7 mouse cellular contexts compared by ENCODE assay signal in genomic region chrX:70364661-70365613, GRCm38 (mm10). TPM values are rescaled to one million over a fixed set of nuclear protein-coding genes. Genes with fewer than 3 reads are reported as not detected.
DNase-seq lines count a peak whose midpoint lies in the region; ATAC-seq lines count a peak whose summit lies in the region.

Gene Ids (minus strand): TSS chrX:70365084.

- H3K36me3 ChIP-seq in intestine, embryonic 15.5 days: no peaks in the 10 kb centered on the region
- H3K36me3 ChIP-seq in midbrain, embryonic 10.5 days: 0 out of 2 replicates have a peak, but pooled peaks cover 4% of the 10 kb centered on the region

- H3K9ac ChIP-seq in intestine, embryonic 15.5 days: 0 out of 2 replicates have a peak within 1 kb of the TSS, but pooled peaks have one; percentile 37

- intact Hi-C loops in gastrocnemius, postnatal 36 days (cut with DNase I): no loop called here
- intact Hi-C loops in left cerebral cortex, postnatal 25 days (cut with DNase I): no loop called here

- peak; percentile 75 to 81 for DNase-seq in adrenal gland, adult 18-20 months (ENCODE audit: low spot score in 2 of 2)
- DNase-seq in embryo, embryonic 11 days: peak; percentile 92
- peak; percentile 69 to 81 for DNase-seq in gastrocnemius, postnatal 36 days
- peak; percentile 76 to 90 for DNase-seq in left cerebral cortex, postnatal 25 days (ENCODE audit: low spot score in 2 of 2)
- DNase-seq in midbrain, embryonic 10.5 days (ENCODE audit: low spot score): peak; percentile 81
- peak; percentile 77 for DNase-seq in right cerebral cortex, postnatal 4 days

- H3K27me3 ChIP-seq in intestine, embryonic 15.5 days (replicated peaks): no peaks in the 10 kb centered on the region
- H3K27me3 ChIP-seq in midbrain, embryonic 10.5 days (ENCODE audit: low read depth, poor library complexity, severe bottlenecking): no peaks in the 10 kb centered on the region

- H3K4me1 ChIP-seq in intestine, embryonic 15.5 days (replicated peaks): no peaks in the 10 kb centered on the region
- H3K4me1 ChIP-seq in midbrain, embryonic 10.5 days: 0 out of 2 replicates have a peak, but pooled peaks cover 3% of the 10 kb centered on the region

- peak; percentile 97 for ATAC-seq in intestine, embryonic 15.5 days

- H3K27ac ChIP-seq in intestine, embryonic 15.5 days: no peak within 1 kb of the TSS
- H3K27ac ChIP-seq in midbrain, embryonic 10.5 days (replicated peaks): peak within 1 kb of the TSS; percentile 74

- no peaks in the 10 kb centered on the region for H3K9me3 ChIP-seq in intestine, embryonic 15.5 days
- H3K9me3 ChIP-seq in midbrain, embryonic 10.5 days (replicated peaks): no peaks in the 10 kb centered on the region

- H3K4me2 ChIP-seq in intestine, embryonic 15.5 days (replicated peaks): peak within 1 kb of the TSS; percentile 55

- peak within 1 kb of the TSS; percentile 43 for H3K4me3 ChIP-seq in intestine, embryonic 15.5 days (replicated peaks)
- H3K4me3 ChIP-seq in midbrain, embryonic 10.5 days: peak within 1 kb of the TSS; percentile 57

- WGBS in intestine, embryonic 15.5 days: 17% methylated on average over 36 of the region's 45 CpGs
- WGBS in midbrain, embryonic 10.5 days: 28% methylated on average over 37 of the region's 45 CpGs

RNA-seq across cellular contexts. Expression of gene Ids, which starts in this region (rescaled TPM):
- total RNA-seq in adrenal gland, adult 18-20 months (2021): 10 to 100 TPM; 35.4 to 38.3 TPM
- 10 to 100 TPM; 12.2 to 13.5 TPM for total RNA-seq in gastrocnemius, postnatal 36 days (2021)
- polyA plus RNA-seq in intestine, embryonic 15.5 days (2015; fragmentation: Nextera tagmentation; extraction: Ambion mirVana): 2.1 and 3.1 TPM in 2 replicates
- 100 to 1,000 TPM; 350 to 363 TPM for total RNA-seq in left cerebral cortex, postnatal 25 days (2021)
- 1.5 and 2.4 TPM in 2 replicates for polyA plus RNA-seq in midbrain, embryonic 10.5 days (2016; fragmentation: Nextera tagmentation; extraction: Ambion mirVana)

Comparison
In these comparisons a context has a peak if more than half of its experiments do, and no peak if none do; other contexts are left out.
1. RNA of gene Ids (total RNA-seq): 350 to 363 TPM in left cerebral cortex, postnatal 25 days; 35.4 to 38.3 TPM in adrenal gland, adult 18-20 months and 12.2 to 13.5 TPM in gastrocnemius, postnatal 36 days; every median in the first group is over 4 times any median in the second.
2. Peak in every context shown above with its lines, with median percentiles within 50 percentile points of each other: DNase-seq.